Mouse (Mus musculus): ENCODE results near the gene Lcn5.
A peak's percentile ranks its signal among the peaks of the same experiment; 100 is the strongest.

Lcn5 gene

GRCm38 (mm10) chr2:25657652-25658051 lies at the start of gene Lcn5:
TSS of gene Lcn5 (plus strand) at chr2:25657952.
- no peak for DNase-seq (ENCODE audit: low spot score)

- no peak for DNase-seq (ENCODE audit: low spot score)
Measured at GRCm38 (mm10) chr2:25608671-25609070, 49.1 kb upstream of the Lcn5 start.

GRCm38 (mm10) chr2:25616398-25616797 lies 41.4 kb upstream of the Lcn5 start:
- no peak for DNase-seq (ENCODE audit: low spot score)

- no peak for DNase-seq (ENCODE audit: low spot score)
Measured at GRCm38 (mm10) chr2:25617578-25617977, 40.2 kb upstream of the Lcn5 start, which contains the start of gene Ccdc183. TSS of gene Ccdc183 (minus strand) at chr2:25617678.

DNA sequence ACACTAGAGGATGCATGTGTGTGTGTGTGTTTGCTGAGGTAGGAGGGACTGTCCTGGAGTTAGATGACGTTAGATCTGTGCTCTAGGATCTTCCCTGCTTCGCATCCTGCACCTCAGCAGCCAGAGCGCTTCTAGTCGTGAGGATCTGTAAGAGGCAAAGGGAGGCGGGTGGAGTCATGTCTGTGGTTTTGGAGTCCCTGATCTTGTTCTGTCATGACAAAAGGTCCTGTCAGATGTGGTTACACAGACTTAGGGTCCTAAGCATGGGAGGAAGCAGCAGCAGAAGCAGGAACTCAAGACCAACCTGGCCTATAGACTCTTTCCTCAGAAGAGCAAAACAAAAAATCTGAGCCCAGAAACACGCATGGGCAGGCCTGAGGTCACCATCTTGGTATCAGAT lies 37.4 kb upstream of the Lcn5 start:
- DNase-seq (ENCODE audit: low spot score), result no peak

GRCm38 (mm10) chr2:25620852-25621228 lies 36.9 kb upstream of the Lcn5 start:
- no peak for DNase-seq (ENCODE audit: low spot score)

DNA sequence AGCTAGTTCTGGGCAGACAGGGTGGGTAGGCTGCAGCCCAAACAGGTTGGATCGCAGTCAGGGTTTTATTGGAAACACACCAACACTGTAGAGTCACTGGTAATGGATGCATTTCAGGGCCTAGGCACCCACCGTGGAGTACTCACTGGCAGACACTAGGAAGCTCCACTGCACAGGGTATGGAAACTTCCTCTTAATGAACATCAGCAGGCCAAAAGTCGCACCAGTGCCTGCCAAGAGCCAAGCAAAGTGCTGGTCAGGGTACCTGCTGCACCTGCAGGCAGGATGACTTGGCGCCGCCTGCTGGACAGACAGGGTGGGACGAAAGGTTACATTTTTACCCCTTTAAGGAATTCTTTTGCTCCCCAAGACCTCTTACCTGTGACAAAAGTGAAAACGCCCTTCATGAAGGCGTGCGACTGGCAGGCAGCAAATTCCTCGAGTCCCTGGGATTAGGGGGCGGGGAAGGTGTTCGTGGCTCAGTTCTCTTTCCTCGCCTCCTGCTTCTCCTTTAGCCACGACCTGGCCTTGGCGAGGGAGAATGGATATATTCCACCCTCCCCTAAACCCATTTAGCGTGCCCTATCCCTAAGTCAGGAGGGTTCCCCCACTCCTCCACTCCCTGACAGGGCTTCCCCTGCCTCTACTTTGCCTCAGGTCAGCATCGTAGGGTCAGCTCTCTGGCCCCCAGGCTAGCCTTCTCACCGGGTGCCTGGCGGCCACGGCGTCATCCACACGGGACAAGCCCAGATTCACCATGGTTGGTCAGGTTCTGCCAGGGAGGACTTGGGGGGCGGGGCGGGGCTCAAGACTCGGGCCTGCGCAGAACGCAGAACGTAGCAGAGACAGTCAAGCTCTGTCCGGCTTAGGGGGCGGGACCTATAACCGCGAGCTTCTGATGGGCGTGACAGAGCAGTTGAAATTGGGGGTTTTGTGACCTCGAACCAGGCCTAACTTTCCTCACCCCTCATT lies 36.2 kb upstream of the Lcn5 start, which contains the start of gene Tmem141:
Gene Tmem141, minus strand, starts transcription at position 777 of the 972 bp plus-strand sequence.
- peak; percentile 87 for DNase-seq (ENCODE audit: low spot score)

GRCm38 (mm10) chr2:25625986-25626385 lies 31.8 kb upstream of the Lcn5 start:
- no peak for DNase-seq (ENCODE audit: low spot score)

DNA sequence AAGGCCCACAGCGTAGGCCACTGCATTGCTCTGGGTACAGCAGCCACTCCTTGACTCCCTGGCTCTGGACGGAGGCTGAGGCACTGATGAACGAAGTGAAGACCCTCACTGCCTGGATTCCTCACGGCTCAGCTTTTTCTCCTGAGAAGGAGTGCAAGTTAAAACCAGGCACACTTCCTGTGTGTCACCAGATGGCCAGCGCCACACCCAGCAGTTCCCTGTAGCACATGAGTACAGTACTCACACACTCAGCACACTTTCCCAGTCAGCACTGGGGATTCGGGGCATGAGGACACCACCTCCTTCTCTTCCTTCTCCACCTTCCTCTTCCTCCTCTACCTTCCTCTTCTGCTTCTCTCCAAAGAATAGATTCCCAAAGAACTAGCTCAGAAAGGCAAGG lies 29.9 kb upstream of the Lcn5 start, which contains the start of gene Fcna:
Gene Fcna, minus strand, starts transcription at position 220 of the 400 bp plus-strand sequence.
- no peak for DNase-seq (ENCODE audit: low spot score)

GRCm38 (mm10) chr2:25628738-25629137 lies 29.0 kb upstream of the Lcn5 start:
- no peak for DNase-seq (ENCODE audit: low spot score)

- no peak for DNase-seq (ENCODE audit: low spot score)
Measured at GRCm38 (mm10) chr2:25633616-25634015, 24.1 kb upstream of the Lcn5 start.

DNA sequence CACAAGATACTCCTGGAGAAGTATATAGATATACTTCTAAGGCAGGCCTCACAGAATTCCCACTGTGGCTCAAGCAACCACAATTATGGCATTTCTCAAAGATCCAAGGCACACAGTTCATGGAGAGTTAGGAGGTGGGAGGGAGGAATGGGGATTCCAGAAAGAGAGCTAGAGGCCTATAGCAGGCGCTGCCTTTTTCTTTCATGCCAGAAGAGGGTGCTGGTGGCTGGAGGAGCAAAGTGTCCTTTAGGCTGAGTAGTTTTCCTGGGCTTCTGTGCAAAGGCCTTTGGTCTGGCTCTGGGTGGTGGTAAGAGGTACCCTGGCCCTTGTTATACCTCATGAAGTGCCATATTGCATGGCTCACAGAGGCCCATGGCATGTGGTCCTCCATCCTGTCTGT lies 23.7 kb upstream of the Lcn5 start:
- DNase-seq (ENCODE audit: low spot score), result no peak

DNA sequence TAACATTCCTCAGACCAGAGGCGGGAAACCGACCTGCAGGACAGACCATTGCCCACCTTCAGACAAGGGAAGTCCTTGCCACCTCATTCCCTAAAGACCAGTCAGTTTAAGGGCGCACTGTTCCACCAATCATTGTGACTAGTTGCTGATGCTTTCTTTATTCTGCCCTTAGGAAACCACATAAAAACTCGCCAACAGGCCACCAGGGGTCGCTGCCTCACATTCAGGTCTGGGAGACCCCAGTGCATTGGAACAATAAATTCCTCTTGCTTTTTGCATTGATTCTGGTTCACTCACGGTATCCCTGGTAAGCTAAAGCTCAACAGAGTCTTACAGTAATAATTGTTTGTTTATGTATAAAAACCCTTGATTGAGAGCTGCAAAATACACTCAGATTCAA lies 17.9 kb upstream of the Lcn5 start:
- DNase-seq (ENCODE audit: low spot score), result no peak

DNA sequence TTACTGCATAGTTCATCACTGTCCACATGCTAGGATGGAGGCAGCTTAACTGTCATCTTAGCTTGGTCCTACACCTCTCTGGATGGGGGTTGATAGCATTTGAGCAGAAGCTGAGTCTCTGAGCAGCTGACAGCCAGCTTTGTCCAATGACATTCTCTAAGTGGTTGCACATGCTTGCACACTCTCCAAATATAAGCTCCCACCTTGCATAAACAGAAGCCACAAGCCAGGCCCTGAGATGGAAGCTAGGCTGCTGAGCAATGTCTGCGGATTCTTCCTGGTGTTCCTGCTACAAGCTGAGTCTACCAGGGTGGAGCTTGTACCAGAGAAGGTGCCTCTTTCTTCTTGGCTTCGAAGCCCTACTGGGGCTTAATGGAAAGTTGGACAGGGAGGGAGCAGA lies 4.8 kb upstream of the Lcn5 start, which contains the start of gene Lcn8:
Gene Lcn8, plus strand, starts transcription at position 219 of the 400 bp plus-strand sequence.
- no peak for DNase-seq (ENCODE audit: low spot score)

DNA sequence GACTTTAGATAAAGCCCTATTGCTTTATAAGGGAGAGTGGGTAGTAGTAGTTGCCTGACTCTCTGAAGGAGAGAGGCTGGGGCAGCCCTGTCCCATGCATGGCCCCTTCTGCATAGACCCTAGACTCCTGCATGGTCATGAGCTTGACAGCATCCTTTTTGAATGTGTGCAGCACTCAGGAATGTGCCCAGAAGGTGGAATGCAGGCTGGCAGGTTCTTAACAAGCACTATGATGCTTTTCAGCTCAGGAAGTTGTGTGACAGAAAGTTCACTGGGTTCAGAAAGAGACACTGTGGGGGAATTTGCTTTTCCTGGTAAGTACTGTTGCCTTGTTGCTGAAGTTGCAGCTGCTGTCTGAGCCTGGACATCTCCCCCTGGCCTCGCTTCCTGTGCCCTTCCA lies 3.2 kb upstream of the Lcn5 start:
- no peak for DNase-seq (ENCODE audit: low spot score)

DNA sequence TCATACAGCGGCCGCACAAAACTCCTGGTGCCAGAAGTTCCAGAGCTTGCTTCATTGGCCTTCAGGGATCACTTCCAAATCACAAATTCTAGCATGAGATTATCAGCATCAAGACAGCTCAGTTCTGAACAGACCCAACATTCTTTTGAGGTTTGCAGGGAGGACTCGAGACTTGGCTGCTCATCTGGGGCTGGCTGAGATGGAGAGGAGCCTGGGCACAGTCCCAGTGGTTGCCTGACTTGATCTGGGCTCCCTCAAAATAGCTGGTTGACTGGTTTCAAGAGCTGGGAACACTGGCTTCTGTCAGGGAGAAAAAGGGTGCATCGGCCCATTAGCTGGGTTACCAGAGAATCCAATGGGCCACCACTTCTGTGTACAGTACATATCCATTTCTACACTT lies 1.1 kb upstream of the Lcn5 start:
- no peak for DNase-seq (ENCODE audit: low spot score)

GRCm38 (mm10) chr2:25657246-25657645 lies 506 bp upstream of the Lcn5 start:
- no peak for DNase-seq (ENCODE audit: low spot score)

GRCm38 (mm10) chr2:25660279-25660678 lies 2.5 kb downstream of the Lcn5 start:
- DNase-seq (ENCODE audit: low spot score), result no peak

DNA sequence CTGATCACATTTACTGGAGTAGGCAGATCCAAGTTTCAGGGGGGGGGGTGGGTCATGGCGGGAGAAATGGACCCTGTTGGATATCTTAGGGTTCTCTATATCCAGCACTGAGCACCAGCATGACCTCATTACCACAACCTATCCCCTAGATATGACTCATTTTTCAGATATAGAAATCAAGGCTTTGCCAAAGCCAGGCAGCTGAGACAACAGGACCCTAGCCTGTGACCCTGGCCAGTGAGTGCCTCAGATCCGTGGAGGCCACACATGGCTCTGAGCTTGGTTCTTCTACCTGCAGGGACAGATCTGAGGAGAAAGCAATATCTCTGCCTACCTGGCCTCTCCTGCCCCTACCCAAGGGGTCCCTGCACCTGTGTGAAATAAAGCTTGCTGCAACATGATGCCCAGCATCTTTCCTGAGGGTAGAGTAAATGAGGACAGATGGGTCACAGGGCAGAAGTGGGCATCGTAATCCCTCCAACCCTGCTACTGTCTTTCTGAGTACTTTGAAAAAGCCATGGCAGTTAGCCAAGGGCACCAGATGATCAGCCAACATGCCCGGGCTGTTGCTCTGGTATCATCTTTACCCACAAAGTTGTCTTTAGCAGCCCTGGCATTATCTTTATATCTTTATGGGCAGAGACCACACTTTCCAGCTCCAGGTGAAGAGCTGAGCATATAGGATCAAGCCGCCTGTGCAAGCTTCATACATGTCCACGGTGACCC lies 3.7 kb downstream of the Lcn5 start:
- no peak for DNase-seq (ENCODE audit: low spot score)

DNA sequence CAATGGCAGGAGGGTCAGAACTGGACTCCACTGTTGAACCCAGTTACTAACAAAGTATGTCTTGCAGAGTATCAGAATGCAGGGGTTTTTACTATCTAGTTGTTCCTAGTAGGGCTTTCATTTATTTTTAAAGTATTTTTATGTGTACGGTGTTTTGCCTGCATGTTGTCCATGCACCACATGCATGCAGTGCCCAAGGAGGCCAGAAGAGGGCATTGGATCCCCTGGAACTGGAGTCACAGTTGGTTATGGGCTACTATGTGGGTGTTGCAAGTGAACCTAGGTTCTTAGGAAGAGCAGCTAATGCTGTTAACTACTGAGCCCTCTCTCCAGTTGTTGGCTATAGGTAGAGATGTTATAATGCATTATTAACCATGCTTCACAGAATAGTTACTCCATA lies 5.8 kb downstream of the Lcn5 start:
- DNase-seq (ENCODE audit: low spot score), result no peak

DNA sequence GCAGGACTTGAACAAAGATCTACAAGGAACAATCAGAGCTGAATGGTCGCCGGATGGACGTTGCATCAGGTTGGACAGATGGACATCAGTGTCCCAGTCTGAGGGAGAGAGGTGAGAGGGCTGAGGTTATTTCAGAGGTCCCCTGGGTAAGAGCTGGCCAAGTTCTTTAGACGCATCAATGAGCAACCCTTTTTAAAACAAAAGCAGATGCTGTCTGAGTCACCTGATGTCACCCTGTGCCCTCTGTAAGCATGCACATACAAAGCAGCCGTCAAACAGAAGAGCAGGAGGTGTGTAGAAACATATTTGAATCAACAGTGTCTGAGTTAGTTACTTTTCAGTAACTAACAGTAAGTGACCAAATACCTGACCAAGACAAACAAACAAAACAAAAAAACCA lies 6.4 kb downstream of the Lcn5 start:
- DNase-seq (ENCODE audit: low spot score), result no peak

DNA sequence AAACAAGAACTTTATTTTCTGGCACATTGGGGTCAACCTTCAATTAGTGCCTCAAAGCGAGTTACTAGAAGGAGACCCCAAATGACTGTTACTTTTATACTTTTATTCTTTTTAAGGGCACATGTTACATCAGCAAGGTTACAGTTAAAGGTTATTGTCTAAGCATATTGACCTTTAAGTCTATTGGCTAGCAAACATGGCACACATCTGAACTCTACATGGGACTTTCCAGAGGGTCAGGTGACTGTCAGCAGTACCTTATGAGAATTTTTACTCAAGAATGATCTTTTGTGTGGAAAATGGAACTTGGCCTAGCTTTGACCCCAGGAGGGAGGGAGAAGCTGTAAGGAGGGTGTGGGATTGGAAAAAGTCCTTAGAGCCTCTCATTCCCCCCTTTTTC lies 8.8 kb downstream of the Lcn5 start:
- DNase-seq (ENCODE audit: low spot score), result no peak

DNA sequence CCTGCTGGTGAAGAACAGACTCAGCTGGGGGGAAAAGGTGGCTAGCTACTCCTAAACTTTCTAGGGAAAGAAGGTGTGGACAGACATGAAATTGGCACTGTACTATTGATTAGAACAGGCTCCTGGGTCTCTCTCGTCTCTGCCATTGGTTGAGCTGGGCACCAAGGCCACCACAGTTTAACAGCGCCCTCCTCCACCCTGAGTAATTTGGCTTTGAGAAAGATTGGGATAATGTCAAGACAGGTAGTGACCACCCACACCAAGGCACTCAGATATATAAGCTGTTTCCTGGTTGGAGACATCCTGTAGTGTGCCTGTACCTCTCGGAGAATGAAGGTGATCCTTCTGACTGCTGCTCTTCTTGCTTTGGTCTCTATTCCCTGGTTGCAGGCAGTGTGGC lies 18.7 kb downstream of the Lcn5 start, which contains the start of gene Lcn6:
Gene Lcn6, plus strand, starts transcription at position 301 of the 400 bp plus-strand sequence.
- DNase-seq (ENCODE audit: low spot score), result no peak
